Mouse (Mus musculus) adrenal gland (tissue): ENCODE measurements at regions not wholly inside any gene's neighbourhood (a gene's known extent, or its start where the extent isn't known, plus 50 kb on each side); places are given as distances from the start of the nearest gene placed in this dataset.

Source experiments
- intact Hi-C: fragments of 180-260 bp; cut with DNase I; formaldehyde crosslinking; loops from one replicate; pipeline ENCODE4 v1.15.1; 2025

DNA sequence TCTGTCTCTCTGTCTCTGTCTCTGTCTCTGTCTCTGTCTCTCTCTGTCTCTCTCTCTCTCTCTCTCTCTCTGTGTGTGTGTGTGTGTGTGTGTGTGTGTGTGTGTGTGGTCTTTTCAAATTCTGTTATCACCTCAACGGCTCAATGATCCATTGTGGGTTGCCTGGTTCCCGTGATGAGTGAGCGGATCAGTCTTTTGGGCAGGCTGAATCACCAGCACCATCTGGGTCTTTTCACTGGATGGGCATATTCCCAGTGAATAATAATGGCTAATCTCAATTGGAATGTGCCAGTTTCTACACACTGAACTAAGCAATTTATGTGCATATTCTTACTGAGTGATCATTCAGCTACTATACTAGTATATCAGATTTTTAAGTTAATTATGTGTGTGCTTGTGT is 216.4 kb downstream of the Lmx1a start:
- intact Hi-C loops, result no loop called here

GRCm38 (mm10) chr1:167912074-167912473 is 223.0 kb downstream of the Lmx1a start:
- intact Hi-C loops, result no loop called here

DNA sequence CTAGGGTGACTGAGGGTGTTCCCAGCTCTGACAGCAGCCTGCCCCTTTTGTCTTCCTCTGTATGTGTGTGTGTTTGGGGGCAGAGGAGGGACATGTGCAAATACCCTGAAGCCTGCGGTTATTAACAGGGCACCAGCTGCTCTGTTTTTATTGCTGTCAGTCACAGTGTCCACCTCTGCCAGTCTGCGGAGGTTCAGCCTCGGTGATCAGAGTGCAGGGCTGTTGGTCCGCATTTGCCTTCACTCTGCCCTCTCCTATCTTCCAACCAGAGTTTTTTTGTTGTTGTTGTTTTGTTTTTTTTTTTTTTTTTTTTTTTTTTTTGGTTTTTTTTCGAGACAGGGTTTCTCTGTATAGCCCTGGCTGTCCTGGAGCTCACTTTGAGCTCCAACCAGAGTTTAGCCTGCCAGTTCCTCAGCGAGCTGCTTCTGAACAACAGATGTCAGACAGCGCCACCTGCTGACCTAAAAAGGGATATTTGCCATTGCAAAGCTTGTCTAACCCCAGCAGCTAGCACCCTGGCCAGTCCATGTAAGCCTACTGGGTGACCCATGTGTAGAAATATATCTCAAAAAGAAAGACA is 226.0 kb downstream of the Lmx1a start:
- intact Hi-C loops, result no loop called here

DNA sequence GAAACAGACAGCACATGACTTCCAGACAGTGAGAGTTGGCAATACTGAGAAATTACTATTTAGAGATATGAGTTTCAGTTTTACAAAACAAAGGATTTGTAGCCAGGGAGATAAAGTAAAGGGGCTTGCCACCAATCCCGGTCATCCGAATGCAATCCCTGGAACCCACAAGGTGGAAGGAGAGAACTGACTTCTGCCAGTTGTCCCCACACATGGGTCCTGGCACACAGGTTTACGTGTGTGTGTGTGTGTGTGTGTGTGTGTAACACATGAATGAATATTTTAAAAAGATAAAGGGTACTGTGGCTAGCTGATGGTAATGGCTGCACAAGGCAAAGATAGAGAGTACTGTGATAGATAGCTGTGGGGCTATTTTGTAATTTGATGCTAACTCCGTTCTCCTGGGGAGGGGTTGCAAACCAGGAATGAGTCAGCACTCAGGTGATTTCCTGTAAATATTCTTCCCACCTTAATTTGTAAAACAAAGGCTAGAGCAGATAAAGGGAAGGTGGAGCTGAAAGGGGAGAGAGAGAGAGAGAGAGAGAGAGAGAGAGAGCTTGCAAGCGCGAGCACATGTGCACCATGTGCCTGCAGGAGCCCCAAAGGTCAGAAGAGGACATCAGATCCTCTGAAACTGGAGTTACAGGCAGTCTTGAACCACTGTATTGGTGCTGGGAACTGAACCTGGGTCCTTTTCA is 226.7 kb downstream of the Lmx1a start:
- intact Hi-C loops, result no loop called here

- intact Hi-C loops, result no loop called here
Measured at GRCm38 (mm10) chr1:167922917-167923316, 233.9 kb downstream of the Lmx1a start.

- intact Hi-C loops, result no loop called here
Measured at GRCm38 (mm10) chr1:167928060-167928467, 239.0 kb downstream of the Lmx1a start.

DNA sequence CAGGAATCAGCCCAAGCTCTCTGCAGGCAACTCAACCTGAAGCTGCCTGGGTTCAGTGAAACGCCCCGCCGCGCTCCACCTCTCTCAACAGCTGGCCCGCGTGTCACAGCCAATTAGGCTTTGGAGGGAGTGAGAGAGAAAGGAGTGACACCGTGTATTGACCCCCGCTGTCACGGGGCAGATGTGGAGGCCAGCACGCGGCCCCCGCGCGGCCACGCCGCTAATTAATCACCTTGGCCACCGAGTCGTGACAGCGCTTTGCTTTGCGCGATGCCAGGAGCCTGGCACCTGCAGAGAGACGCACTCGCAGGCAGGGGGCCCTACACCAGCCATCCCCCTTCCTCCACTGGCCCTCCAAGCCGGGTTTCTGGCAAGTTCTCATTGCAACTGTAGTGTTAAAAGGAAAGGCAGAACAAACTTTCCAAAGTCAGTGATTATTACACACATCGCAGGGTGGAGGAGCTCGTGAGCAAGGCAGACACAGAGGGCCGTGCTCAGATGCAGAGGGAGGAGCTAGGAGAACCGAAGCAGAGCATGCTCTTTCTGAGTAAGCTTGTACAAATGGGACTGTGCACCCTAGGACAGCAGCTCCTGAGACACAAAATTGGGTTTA is 240.8 kb downstream of the Lmx1a start:
- intact Hi-C loops, result no loop called here

DNA sequence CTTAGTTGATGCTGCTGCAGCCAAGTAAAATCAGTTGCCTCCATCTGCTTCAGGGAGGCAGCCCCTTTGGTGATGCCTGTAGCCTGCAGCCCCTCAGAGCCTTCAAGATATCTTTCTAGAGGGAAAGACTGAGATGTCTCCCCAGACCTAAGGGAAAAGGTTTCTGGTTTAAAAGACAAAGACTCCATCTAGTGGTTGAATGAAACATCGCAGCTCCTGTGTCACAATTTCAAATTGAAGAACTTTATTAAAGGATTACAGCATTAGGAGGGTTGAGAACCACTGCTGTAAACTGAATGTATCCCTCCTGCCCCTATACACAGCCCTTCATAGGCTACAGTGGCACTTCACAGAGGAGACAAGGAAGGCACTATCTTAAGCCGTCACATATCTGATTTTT is 243.1 kb downstream of the Lmx1a start:
- intact Hi-C loops, result no loop called here

DNA sequence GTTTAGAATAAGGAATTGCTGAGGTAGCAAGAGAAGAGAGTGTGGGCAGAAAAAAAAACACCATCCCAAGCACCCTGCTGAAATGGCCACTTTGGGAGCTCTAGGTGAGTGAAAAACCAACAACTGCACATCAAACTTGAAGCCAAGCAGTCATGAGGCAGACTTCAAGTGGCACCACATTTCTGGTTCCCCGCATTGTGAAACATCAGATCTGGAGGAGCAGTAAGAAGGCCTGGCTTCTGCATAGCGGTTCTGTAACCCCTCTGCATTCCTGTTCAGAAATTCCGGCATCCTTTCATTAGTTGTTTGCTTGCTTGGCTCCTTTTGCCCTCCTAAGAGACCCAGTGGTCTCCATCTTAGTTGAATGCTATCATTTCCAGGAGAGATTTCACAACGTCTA is 247.7 kb downstream of the Lmx1a start:
- intact Hi-C loops, result no loop called here

GRCm38 (mm10) chr1:167938176-167938575 is 249.1 kb downstream of the Lmx1a start:
- intact Hi-C loops, result no loop called here

- intact Hi-C loops, result loop anchor here (5.0 to 10.0 kb wide), 2 partner anchors 253 to 1515 kb away; no protein-coding TSS in a partner anchor
Measured at GRCm38 (mm10) chr1:167942037-167942470, 253.0 kb downstream of the Lmx1a start.

- intact Hi-C loops, result loop anchor here (5.0 to 10.0 kb wide), 2 partner anchors 252 to 1514 kb away; no protein-coding TSS in a partner anchor
Measured at GRCm38 (mm10) chr1:167943121-167943520, 254.1 kb downstream of the Lmx1a start.

GRCm38 (mm10) chr1:167945615-167946252 is 256.7 kb downstream of the Lmx1a start:
- intact Hi-C loops, result loop anchor here (10.0 kb wide), 1 partner anchor 249 kb away; no protein-coding TSS in a partner anchor

GRCm38 (mm10) chr1:167947866-167948265 is 258.8 kb downstream of the Lmx1a start:
- intact Hi-C loops, result loop anchor here (10.0 kb wide), 1 partner anchor 247 kb away; no protein-coding TSS in a partner anchor

DNA sequence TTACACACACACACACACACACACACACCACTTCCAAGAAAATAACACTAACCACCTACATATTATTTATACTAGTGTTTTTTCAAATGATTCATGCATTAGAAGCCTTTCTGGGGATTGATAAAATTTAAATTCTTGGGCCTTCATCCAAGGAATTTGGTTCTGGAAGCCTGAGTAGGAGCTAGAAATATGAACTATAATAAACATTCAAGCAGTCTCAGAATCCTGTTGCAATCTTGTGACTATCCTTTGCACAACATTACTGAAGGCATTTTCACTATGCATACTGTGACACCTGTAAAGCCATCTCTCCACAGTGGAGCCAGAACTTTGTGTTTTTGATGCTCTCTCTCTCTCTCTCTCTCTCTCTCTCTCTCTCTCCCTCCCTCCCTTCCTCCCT is 262.7 kb downstream of the Lmx1a start:
- intact Hi-C loops, result no loop called here

DNA sequence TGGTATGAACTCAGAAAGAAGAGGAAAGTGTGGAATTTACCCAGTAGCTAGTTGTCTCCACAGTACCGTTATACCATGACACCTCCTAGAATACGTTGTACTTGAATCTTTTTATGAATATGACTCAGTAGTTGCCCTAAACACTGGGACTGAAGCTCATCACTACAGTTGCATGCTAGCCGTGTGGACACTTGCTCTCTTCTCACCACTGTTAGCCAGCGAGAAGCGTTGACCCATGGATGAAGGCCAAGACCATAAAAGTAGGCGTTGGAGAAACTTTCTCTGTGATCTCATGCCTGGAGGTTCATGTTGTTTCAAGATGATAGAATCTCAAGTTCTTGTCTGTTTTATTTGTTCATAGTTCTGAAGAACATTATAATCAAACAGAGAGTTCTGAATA is 269.5 kb downstream of the Lmx1a start:
- intact Hi-C loops, result no loop called here

DNA sequence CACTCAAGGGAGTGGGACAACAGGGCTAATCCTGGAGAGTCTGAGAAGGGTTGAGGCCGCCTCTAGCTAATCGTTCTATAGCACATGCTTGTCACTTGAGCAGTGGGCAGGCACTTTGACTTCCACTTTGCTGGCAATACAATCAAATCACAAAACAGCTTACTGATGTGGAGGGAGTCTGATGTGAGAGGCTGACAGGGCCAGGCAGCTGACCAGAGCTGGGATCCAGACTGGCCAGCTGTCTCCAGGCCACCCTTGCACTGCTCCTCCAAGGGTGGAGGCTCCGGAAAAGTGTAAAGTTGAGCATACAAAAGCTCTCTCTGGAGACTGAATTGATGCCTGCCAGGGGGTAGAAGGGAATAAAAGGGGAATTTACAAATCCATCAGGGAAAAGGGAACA is 280.5 kb downstream of the Lmx1a start:
- intact Hi-C loops, result no loop called here

DNA sequence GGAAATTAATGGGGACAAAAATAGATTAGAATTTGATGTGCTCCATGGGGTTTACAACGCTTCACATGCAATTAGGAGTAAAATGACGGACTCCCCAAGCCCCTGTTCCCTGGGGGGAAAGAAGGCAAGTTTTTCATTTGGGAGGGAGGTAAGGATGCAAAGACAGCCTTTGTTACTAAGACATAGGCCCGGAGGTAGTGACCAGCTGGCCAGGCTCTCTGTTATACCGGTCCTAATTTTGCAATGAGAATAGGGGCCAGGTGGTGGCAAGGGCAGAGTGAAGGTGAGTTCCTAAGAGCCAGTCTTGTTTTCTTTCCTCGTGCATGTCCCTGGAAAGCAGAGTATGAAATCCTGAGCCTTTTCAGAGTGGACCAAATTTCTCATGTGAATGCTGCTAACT is 280.9 kb downstream of the Lmx1a start:
- intact Hi-C loops, result no loop called here

- intact Hi-C loops, result no loop called here
Measured at GRCm38 (mm10) chr1:167976708-167977107, 287.7 kb downstream of the Lmx1a start.

- intact Hi-C loops, result no loop called here
Measured at GRCm38 (mm10) chr1:167979187-167979586, 290.1 kb downstream of the Lmx1a start.

- intact Hi-C loops, result no loop called here
Measured at GRCm38 (mm10) chr1:167979588-167979987, 290.6 kb downstream of the Lmx1a start.

DNA sequence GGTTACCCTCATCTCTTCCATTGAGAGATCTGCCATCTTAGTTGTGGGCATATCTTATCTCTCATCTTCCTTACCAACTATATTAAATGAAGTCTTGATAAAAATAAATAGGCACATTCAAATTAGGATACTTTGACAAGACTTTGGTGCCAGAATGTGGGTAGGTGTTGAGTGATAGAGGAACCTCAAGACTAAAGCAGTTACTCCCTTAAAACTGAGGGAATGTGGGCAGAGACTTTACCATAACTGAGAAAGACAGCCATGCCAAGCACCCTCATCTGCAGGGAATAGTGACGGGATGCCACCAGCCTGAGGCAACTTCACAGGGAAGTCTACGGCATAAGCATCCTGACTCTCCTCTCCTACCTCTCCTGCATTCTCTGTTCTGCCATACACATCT is 292.3 kb downstream of the Lmx1a start:
- intact Hi-C loops, result no loop called here
